Mouse (Mus musculus) fat pad, adult 2 months (tissue): ENCODE results near the gene Pla2g3.

Experiments used
- DNase-seq: peaks from one replicate; pipeline ENCODE4 v3.0.0-alpha.2; 2011; ENCODE audit warnings: low read depth, low spot score; ENCODE audit errors: extremely low read depth

Pla2g3 gene

DNA sequence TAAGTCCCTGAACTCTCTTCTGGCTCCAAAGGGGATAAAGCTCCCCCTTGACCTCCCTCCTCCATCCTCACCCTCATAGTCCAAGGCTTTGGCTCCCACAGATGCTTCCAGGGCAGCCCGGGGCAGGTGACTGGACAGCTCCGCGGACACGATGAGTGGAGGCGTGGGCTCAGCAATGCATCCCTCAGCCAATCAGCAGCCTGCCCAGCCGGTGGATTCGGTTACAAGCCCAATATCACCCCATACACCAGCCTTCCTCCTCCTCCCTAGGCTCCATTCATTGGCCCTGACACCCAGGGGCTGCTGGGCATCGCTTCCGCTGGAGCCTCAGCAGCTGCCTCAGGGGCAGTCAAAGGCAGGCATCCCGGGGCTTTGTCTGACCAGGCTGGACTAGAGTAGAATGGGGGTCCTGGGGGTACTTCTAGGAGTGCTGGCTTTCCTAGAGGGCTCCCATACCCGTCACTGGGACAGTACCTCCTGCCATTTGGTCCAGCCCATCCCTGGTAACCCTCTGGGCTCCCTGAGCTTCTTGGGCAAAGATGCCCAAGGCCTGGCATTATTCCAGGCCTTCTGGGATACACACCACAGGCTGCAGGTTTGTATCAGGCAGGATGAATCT lies at the start of gene Pla2g3:
TSS of gene Pla2g3 (plus strand) at position 333 of the 619 bp plus-strand sequence.
- DNase-seq, result no peak

DNA sequence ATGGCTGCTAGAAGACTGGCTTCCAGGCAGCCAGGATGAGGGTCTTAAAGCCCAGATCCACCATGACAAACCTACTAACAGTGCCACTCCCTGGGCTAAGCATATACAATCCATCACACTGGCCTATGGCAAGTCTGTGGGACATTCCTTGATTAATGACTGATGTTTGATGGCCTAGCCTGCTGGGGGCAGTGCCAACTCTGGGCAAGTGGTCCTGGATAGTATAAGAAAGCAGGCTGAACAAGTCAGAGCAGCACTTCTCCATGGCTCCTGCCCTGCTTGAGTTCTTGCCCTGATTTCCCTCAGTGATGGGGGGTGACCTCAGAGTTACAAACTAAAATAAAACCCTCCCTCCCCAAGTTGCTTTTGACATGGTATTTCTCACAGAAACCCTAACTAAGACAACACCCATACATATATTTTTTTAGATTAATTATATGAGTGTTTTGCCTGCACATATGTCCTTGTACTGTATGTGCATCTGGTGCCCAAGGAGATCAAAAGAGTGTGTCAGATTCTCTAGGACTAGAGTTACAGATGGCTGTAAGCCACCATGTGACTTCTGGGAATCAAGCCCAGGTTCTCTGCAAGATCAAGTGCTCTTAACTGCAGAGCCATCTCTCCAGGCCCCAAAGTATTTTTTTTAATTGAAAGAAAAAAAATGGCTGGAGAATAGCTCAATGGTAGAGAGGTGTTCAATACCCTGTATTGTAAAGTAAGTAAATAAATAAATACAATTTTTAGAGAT lies 46.2 kb upstream of the Pla2g3 start:
- DNase-seq, result peak; percentile 75

DNA sequence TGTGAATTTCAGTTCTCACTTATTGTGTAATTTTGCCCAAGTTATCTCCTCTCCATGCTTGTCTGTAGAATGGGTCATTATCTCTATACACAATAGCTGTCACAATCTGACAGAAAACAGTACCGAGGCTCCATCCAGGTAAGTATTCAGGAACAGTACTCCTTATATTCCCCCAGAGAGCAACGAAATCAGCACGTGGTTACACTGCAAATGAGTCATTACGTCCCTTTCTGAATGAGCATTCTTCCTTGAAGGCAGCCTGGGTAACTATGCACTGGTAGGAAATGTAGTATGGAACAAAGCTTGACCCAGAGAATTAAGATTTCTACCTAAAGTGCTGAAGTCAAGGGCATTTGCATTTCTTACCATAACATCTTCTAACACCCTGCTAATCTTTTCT lies 45.4 kb upstream of the Pla2g3 start:
- no peak for DNase-seq

DNA sequence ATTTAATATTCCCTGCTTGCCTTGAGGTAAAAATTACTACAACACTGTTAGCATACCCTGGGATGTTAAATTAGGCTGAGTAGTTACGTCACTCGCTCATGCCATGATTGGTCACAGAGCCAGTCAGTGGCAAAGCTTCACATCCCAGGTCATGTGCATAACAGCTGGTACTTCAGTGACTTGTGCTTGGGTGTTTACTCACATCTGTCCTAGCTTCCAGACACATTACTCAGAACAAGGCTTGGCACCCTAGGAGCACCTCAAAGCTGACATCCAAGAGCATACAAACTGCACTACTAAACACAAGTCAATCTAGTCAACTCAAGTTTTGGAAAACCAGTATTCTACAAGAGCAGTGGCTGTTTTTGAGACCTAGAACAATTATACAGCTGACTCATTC lies 45.0 kb upstream of the Pla2g3 start:
- no peak for DNase-seq

DNA sequence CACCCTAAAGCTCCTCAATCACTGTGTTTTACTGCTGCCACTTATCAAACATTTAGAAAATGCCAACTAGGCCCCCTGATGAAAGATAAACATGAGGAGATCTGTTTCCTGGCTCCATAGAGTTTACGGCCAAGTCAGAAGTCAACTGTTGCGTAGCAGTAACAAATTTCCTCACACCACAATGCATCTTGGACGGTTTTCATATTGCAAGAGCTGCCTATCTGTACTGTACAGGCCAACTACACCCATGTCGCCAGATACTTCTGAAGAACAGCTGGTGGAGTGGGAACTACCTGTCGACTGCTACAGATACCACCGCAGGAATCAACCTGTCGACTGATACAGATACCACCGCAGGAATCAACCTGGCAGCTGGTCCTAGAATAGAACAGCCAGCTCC lies 43.2 kb upstream of the Pla2g3 start:
- DNase-seq, result no peak

DNA sequence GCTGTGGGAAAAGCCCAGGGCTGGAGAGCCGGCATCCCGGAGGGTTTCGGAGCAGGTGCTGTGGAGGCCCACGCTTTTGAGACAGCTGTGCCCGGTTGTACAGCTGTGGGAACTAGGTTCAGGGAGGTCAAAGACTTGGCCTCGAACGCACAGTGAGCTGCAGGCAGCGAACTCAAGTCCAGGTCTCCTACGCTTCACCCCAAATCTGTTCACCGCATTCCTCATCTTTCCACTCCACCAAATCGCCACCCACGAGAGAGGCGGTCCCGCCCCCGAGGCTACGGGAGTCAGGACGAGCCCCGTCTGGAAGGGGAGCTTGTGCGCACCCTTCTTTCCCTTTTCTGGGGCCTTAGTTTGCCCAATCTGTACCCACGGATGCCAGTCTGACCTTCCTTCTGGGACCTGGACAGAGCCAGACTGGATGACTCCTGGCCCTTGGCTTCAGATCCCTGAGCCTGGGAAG lies 36.4 kb upstream of the Pla2g3 start:
- DNase-seq, result no peak

DNA sequence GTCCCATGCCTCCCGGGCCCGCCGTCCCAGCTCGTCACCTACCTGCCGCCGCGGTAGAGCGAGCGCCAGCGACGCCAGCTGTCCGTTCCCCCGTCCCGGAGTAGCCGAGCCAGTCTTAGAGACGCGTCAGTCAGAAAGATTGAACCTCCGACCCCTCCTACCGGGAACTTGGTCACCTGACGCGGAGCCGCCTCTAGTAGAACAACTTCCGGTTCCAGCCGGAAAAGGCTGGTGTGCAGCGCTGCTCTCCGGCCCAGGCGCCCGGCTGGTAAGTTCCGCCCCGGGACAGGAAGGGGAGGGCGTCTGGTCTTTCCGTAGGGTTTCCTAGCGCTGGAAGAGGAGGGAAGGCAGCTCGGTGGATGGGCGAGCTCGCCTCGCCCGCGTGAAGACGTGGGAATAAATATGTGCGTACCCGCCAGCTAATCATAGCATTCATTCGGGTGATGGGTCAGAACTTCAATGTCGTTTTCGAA lies 35.9 kb upstream of the Pla2g3 start, which contains the start of gene Rnf185:
TSS of gene Rnf185 (minus strand) at position 197 of the 473 bp plus-strand sequence.
- DNase-seq, result peak; percentile 58

DNA sequence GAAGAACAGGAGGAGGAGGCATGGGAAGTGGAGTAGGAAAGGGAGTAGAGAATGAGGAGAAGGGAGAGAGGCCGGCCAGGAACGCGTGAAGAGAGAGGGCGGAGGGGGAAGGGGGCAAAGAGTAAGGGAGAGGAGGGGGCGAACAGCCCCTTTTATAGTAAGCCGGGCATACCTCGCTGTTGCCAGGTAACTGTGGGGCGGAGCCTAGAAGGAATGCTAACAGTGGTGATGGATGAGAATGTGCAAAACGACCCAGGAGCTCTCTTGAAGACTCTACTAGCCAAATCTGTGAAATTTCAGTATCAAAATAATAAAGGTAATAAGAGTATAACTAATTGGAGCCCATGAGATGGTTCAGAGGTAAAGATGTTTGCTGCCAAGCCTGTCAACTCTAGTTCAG lies 35.3 kb upstream of the Pla2g3 start:
- DNase-seq, result no peak

DNA sequence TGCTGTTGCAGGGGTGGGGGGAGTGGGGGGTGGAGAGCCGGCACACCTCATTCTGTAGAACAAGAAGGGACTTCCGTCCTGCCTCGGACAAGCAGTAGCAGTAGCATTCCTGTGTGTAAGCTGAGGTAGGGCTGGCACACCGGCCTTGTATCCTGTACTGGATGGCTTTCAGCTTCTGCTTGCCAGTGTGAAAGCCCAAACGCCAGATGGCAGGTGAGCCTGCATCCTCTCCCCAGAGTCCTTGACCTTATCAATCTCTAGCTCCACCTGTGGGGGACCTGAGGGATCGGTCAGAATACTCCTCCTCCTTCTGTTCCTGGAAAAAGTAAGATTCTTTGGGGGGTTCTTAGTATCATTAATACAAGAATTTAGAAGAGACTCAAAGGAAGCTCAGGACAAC lies 34.6 kb upstream of the Pla2g3 start:
- no peak for DNase-seq

DNA sequence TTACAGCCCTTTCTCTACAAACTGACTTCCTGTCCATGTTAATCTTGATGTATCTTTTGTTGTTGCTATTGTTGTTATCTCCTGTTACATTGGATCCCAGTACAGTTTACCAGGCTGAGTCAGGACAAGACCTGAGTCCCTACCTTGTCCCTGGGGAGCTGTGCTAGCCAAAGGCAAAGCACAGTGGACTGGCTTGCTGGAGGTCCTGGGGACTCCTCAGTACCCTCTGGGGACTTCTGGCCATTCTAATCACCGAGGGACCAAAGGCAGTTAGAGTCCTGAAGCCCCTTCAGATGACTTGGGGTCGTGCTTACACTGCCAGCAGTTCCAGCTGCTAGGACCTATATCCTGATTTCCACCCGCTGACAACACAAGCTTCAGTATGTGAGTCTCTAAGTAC lies 33.6 kb upstream of the Pla2g3 start:
- DNase-seq, result no peak

DNA sequence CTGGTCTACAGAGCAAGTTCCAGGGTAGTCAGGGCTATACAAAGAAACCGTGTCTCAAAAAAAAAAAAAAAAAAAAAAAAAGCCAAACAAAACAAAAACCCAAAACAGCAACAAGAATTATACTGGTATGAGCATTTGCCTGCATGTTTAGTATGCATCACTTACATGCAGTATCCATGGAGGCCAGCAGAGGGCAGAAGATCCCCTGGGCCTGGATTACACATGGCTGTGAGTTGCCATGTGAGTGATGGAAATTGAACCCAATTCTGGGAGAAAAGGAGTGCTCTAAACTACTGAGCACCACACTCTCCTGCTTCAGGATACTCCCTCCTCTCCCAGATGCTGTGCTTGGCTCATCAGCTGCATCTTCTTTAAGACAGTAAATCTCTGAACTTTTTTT lies 31.7 kb upstream of the Pla2g3 start:
- no peak for DNase-seq

DNA sequence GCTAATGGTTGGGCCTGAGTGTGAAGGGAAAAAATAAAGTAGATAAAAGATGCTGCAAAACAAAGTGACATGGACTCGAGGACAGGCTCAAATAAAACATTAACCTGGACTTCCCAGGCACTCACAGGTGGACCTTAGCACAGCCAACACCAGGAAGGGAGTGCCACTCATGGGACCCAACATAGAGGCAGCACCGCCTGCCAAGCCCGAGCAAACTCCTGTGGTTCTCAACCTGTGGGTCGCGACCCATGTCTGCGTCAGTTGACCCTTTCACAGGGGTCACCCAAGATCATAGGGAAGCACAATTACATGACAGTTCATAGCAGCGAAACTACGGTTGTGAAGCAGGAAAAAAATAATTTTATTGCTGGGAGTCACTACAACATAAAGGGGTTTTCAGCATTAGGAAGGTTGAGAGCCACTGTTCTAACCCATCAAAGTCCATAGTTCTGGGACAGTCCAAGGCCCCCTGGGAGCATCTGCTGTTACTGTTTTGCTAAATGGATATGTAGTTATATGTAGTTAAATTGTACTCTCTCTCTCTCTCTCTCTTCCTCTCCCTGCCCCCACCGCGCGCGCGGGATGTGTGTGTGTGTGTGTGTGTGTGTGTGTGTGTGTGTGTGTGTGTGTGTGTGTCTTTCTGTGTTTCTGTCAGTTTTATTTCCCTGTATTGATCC lies 29.5 kb upstream of the Pla2g3 start:
- no peak for DNase-seq

DNA sequence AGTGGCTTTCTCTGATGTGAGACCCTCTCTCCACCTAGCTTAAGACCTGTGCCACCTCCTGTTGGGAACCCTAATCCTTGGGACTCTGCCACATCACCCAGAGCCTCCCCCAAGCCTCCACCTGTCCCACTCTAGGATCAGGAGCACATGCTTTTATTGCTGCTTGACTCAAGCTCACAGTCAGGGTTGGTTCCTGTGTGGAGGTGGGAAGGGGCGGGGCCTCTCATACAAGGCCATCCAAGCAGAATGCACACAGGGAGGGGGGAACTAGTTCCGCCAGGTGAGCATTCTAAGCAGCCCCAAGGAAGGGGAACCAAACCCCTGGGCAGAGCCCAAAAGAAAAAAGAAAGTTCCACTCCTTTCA lies 29.0 kb upstream of the Pla2g3 start:
- no peak for DNase-seq

DNA sequence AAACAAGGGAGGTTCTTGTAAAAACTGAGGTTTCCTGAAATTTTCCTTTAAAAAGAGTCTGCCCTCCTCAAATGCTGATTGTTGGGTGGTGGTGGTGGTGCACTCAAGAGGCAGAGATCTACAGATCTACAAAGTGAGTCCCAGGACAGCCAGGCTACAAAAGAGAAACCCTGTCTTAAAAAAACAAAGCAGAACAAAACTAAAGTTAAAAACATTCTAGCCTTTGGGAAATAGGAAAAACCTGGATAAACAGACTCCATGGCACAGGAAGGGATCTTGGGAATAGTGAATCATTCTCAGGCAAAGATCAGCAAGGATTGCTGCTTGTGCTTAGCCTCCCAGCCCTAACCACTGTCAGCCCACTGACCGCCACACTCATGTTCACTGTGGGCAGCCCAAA lies 25.2 kb upstream of the Pla2g3 start:
- DNase-seq, result no peak

DNA sequence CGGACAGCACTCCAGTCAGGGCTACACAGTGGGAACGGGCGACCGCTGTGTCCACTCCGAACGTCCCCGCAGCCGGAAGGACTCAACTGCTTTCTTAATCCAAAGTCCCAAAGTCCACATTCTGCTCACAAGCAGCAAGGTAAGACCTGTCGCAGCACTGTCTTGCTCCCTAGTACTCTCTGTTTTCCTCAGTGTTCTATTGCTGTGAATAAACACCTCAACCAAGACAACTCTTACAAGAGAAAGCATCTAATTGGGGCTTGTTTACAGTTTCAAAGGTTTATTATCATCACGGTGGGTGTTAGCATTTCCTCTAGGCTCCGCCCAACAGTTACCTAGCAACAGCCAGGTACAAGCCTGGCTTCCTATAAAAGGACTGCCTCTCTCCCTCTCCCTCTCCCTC lies 16.6 kb upstream of the Pla2g3 start:
- no peak for DNase-seq

DNA sequence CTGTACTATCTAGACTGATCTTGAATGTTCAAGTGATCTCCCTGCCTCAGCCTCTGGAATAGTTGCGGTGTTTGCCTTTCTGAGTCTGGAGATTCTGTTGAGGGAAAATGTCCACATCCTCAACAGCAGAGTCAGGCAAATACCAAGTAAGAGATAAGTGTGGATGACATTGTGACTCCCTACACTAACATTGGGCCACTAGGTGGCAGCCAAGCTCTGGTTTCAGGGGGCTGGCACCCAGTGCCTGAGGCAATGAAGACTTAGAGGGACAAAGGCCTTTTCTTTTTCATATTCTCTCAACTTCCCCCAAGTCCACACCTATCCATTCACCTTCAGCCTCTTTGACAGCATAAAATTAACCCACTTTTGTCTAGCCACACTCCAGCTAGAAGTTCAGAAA lies 15.6 kb upstream of the Pla2g3 start:
- no peak for DNase-seq

DNA sequence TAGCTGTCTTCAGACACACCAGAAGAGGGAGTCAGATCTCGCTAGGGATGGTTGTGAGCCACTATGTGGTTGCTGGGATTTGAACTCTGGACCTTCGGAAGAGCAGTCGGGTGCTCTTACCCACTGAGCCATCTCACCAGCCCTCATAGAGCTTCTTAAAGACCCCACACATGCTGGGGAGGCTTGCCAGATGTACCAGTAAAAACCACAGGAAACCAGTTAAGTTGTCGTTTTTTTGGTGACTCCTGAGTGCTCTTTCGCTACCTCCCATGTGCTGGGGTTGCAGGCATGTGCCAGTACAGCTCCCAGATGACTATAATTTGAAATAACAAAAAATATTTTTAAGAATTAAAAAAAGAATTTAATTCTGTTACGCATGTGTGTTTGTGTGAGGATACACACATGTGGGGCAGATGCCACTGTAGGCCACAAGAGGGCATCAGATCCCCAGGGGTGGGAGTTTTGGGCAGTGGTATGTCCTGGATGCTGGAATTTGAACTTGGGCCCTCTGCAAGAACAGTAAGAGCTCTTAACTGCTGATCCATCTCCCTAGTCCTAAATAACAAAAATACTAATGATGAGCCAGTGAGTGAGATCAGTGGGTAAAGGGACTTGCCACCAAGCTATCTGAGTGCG lies 13.5 kb upstream of the Pla2g3 start:
- DNase-seq, result no peak

DNA sequence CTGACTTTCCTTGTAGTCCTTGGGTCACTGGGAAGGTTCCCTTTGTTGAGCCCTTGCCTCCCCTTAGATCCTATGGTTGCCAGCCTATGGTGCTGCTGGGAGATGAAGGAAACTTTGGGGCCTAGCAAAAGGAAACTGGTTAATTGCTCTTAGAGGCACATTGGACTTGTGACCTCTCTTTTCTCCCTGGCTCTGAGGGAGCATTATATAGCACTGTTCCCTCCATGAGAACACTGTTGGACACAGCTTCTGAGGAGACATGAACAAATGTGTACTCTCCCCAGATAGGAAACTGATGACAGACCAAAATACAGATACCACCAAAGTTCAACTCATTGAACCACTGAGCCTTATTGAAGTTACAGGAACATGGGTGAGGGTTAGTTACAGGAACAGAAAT lies 12.6 kb upstream of the Pla2g3 start:
- no peak for DNase-seq

DNA sequence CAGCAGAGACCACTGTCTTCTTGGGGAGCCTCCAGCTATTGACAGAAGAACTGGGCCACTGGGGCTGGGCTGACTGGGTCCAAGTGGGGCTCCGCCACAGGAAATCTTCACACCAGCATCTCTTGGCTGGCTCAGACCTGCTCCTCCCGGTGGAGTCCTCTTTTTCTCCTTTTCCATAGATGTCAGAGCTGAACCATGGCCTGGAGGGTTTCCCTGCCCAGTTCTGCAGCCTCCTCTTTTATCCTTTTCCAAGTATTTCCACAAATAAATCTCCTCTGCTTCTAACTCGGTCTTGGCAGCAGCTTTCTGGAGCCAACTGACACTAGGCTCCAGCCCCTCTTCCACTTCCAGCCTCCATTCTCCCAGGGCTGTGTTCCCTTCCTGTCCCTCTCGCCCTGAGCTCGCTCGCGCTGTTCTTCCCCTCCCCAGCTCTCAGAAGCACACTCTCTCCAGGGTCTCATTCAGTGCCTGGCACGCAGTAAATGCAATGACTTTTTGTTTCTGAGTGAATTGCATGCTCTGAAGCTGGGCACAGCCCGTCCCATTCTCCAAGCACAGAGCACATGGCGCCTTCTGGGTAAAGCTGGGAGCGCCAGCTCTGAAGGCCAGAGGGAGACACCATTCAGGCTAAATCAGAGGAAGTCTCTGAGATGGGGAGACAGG lies 4.0 kb upstream of the Pla2g3 start:
- DNase-seq, result no peak

DNA sequence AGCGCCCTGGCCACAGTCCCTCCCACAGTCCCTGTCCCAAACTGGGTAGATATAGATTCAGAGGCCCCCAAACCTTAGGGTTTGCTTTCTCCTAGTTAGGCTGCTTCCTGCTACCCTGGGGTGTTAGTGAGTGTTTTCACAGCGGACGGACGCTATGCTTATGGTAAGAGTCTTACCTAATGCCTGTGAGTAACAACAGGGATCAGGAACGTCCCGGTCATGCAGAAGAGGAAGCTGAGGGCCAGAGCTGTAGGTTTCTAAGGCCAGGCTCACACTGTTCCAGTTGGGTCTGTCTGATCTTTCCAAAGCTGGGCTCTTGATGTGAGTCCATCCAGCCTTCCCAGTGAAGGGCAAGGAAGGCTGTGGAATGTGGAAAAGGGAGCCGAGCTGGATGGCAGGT lies 1.7 kb upstream of the Pla2g3 start:
- DNase-seq, result no peak

DNA sequence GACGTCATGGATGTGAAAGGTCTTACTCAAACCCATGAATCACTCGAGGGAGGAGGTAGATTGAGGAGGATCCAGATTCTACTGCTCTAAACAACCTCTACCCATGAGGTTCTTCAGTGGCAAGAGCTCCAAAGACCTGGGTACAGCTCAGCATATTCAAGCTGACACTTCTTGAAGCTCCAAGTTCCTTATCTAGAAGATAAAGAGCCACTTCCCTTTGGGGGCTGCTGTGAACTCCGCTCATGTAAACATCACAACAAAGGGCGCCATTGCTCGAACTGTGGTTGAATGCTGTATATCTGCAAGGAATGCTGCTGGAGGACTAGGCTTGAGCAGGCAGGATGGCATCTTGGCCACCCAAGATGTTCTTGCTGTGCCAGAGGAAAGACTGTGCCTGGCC lies 952 bp downstream of the Pla2g3 start:
- no peak for DNase-seq
